Mouse (Mus musculus) left cerebral cortex, adult 2 months (tissue): ENCODE data around the gene Gtdc1. TPM values are rescaled to one million over a fixed set of nuclear protein-coding genes. Genes with fewer than 3 reads are reported as not detected.
A peak's percentile ranks its signal among the peaks of the same experiment; 100 is the strongest.

Source experiments
- DNase-seq, 2 experiments: peaks; one replicate each; pipeline ENCODE4 v3.0.0; 2021 to 2022; ENCODE audit warnings: low spot score in 2 of 2, mixed read lengths in 1 of 2; ENCODE audit errors: extremely low spot score in 1 of 2
- H3K27ac ChIP-seq: fragments of 200-600 bp; 2 replicates; pipeline ENCODE4 v1.8.1; 2022
- H3K4me3 ChIP-seq: fragments of 200-600 bp; 2 replicates; pipeline ENCODE4 v1.8.1; 2022
- CTCF ChIP-seq: fragments of 200-600 bp; IDR thresholded peaks from 2 replicates; pipeline ENCODE4 v1.8.1; 2022; ENCODE audit warnings: antibody characterized with exemption, mild to moderate bottlenecking, moderate library complexity
- intact Hi-C: fragments of 180-260 bp; cut with DNase I; formaldehyde crosslinking; loops from one replicate; pipeline ENCODE4 v1.15.1; 2025
- total RNA-seq, 2 experiments: library from RNA; stranded (reverse); gene quantifications; 2 replicates each; pipeline ENCODE4 v1.2.3; 2021

Gene Gtdc1
- total RNA-seq, 2 experiments from 2014 or later = 81.9 to 89.9 TPM

GRCm38 (mm10) chr2:44705883-44706615 lies 221.4 kb downstream of the Gtdc1 start:
- intact Hi-C loops = no loop called here
- H3K4me3 ChIP-seq = no peak overlapping the region
- no peak for DNase-seq
- TF ChIP-seq CTCF = no peak
- peak overlapping the region; percentile 60 for H3K27ac ChIP-seq

DNA sequence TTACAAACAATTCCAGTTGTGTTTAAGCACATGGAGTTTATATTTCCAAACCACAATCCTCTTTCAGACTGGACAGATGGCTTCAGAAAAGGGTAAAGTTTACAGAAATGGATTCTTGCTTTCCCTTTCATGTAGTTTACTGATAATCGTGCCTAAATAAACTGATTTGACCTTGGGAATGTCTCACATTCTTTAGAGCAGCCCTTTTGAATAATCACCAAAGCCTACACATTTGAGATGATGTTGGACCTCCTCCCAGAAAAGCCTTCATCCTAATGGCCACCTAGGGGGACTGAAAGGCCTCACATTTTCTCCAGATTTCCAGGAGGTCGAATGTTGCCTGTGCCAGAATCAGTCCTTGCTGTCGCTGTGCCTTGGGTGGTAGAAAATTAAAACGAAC lies 227.2 kb downstream of the Gtdc1 start:
- no peak for TF ChIP-seq CTCF
- intact Hi-C loops = no loop called here
- no peak overlapping the region for H3K4me3 ChIP-seq
- no peak for DNase-seq
- no peak overlapping the region for H3K27ac ChIP-seq

GRCm38 (mm10) chr2:44696441-44696840 lies 231.0 kb downstream of the Gtdc1 start:
- intact Hi-C loops = no loop called here
- no peak for TF ChIP-seq CTCF
- no peak for DNase-seq
- Histone ChIP-seq H3K4me3 (no peak overlapping the region), H3K27ac (no peak overlapping the region)

DNA sequence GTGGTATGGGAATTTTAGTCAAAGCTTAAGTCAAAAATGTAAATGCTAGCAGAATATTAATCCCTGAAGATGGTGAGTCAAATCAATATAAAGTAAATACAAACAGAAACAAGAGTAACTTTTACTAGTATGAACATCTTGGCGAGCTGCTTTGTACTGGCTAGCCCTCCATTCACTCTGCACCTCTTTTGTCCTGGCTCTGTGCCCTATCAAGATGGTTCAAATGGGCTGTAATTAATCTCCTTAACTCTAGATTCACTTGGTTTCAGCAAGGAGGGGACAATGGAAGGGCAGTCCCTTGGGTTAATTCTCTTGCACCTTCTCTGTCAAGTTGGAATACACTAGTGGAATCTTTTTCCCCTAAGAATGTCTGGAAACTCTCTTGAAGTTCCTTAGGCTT lies 233.6 kb downstream of the Gtdc1 start:
- intact Hi-C loops = no loop called here
- no peak overlapping the region for H3K27ac ChIP-seq
- TF ChIP-seq CTCF = no peak
- H3K4me3 ChIP-seq = no peak overlapping the region
- no peak for DNase-seq

- intact Hi-C loops = no loop called here
- DNase-seq = no peak
- Histone ChIP-seq H3K4me3 (no peak overlapping the region), H3K27ac (no peak overlapping the region)
- no peak for TF ChIP-seq CTCF
These were observed 263.4 kb downstream of the Gtdc1 start for GRCm38 (mm10) chr2:44664049-44664448.

GRCm38 (mm10) chr2:44659870-44660269 lies 267.6 kb downstream of the Gtdc1 start:
- no peak overlapping the region for H3K4me3 ChIP-seq

GRCm38 (mm10) chr2:44659011-44659410 lies 268.4 kb downstream of the Gtdc1 start:
- intact Hi-C loops = no loop called here
- TF ChIP-seq CTCF = no peak
- H3K27ac ChIP-seq = no peak overlapping the region
- DNase-seq = no peak
- no peak overlapping the region for H3K4me3 ChIP-seq

More at GRCm38 (mm10) chr2:44659870-44660269, 267.6 kb downstream of the Gtdc1 start:
- intact Hi-C loops = no loop called here
- no peak for TF ChIP-seq CTCF
- DNase-seq = no peak
- no peak overlapping the region for H3K27ac ChIP-seq

DNA sequence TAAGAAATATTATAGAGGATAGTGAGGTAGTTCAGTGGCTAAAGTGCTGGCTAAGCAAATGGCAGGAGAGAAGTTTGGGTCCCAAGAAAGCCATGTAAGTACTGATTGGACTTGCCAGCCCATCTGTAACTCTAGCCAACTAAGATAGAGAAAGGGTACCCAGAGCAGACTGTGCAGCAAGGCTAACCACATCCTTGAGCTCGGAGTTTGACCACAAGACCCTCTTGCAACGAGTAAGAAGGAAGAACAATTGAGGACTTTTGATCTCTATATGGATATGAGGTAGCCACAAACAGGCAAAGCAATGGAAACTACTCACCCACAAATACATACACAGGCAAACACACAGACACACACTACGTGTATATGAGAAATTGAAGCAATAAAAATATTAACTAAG lies 278.9 kb downstream of the Gtdc1 start:
- no peak for TF ChIP-seq CTCF
- Histone ChIP-seq H3K4me3 (no peak overlapping the region), H3K27ac (no peak overlapping the region)
- intact Hi-C loops = no loop called here
- DNase-seq = no peak

DNA sequence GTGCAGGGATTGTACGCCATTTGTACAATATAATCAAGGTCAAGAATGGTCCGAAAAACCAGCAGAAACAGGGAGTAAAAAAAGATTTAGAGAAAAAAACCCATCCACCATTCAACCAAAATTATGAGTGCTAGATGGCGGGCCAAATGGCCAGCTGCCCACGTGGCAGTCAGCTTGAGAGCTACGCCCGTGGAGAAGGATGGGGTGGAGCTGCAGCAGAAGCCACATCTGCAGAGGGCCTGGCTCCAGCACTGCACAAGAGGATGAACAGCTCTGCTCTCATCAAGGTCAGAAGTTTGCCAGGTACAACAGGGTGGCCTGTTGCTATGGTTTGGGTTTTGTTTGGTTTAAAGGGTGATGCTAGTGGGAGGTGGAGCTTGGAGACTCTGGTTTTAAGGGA lies 281.1 kb downstream of the Gtdc1 start:
- no peak overlapping the region for H3K4me3 ChIP-seq
- intact Hi-C loops = no loop called here
- no peak for DNase-seq
- H3K27ac ChIP-seq = no peak overlapping the region
- TF ChIP-seq CTCF = no peak

DNA sequence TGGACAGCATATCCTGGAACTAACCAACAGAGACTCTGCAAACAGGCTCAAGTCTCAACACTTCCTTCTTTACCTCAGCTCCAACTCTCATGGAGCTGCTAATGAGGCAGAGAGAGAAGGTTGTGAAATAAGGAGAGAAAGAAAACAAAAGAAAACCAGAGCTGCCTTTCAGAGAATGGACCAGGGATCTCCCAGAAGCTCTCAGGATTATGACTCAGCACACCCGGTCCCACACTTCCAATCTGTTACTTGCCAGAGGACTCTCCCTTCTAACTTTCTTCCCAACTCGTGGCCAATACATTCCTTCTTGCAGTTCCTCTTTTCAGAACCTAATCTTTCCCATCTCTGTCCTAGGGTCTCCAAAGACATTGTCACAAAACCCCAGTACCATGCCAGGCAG lies 288.1 kb downstream of the Gtdc1 start:
- no peak for TF ChIP-seq CTCF
- Histone ChIP-seq H3K4me3 (no peak overlapping the region), H3K27ac (no peak overlapping the region; the same call in 1 of the 2 replicates)
- DNase-seq = no peak
- intact Hi-C loops = loop anchor here (10.0 kb wide), 1 partner anchor 385 kb away; no protein-coding TSS in a partner anchor

GRCm38 (mm10) chr2:44638157-44638556 lies 289.3 kb downstream of the Gtdc1 start:
- Histone ChIP-seq H3K27ac (no peak overlapping the region), H3K4me3 (no peak overlapping the region)
- DNase-seq = no peak
- intact Hi-C loops = loop anchor here (10.0 kb wide), 1 partner anchor 387 kb away; no protein-coding TSS in a partner anchor
- TF ChIP-seq CTCF = no peak

- DNase-seq = no peak
- intact Hi-C loops = loop anchor here (5.0 to 10.0 kb wide), 2 partner anchors 391 to 473 kb away; no protein-coding TSS in a partner anchor
- TF ChIP-seq CTCF = no peak
- H3K27ac ChIP-seq = peak overlapping the region; percentile 70
- H3K4me3 ChIP-seq = peak overlapping the region; percentile 29
These were observed 293.5 kb downstream of the Gtdc1 start for GRCm38 (mm10) chr2:44633971-44634370.

- no peak for DNase-seq
- peak overlapping the region; percentile 70 for H3K27ac ChIP-seq
- intact Hi-C loops = loop anchor here (5.0 to 10.0 kb wide), 2 partner anchors 392 to 474 kb away; no protein-coding TSS in a partner anchor
- no peak for TF ChIP-seq CTCF
- H3K4me3 ChIP-seq = peak overlapping the region; percentile 29
These were observed 294.4 kb downstream of the Gtdc1 start for GRCm38 (mm10) chr2:44633064-44633463.
